Mouse (Mus musculus) macrophage (primary cell): ENCODE data around the gene Ankrd52. TPM values are rescaled to one million over a fixed set of nuclear protein-coding genes. Genes with fewer than 3 reads are reported as not detected.

ENCODE experiments used
- H3K27ac ChIP-seq: fragments of 350-480 bp; formaldehyde crosslinking; 2 replicates; pipeline ENCODE4 v1.9.0; 2021
- H3K36me3 ChIP-seq: fragments of 350-480 bp; formaldehyde crosslinking; 2 replicates; pipeline ENCODE4 v1.9.0; 2021; ENCODE audit errors: inconsistent target
- H3K4me3 ChIP-seq: fragments of 350-480 bp; formaldehyde crosslinking; 2 replicates; pipeline ENCODE4 v1.9.0; 2021; ENCODE audit errors: inconsistent target
- H3K79me2 ChIP-seq: fragments of 350-480 bp; formaldehyde crosslinking; 2 replicates; pipeline ENCODE4 v1.9.0; 2021; ENCODE audit errors: inconsistent target
- WGBS: methylation state at CpG from one replicate; pipeline ENCODE4 v1.1.7; 2026; ENCODE audit warnings: inconsistent platforms; ENCODE audit not compliant: missing documents; 5-methylcytosine and 5-hydroxymethylcytosine counted together
- polyA plus RNA-seq: library from polyadenylated mRNA; stranded (reverse); fragments of 250-400 nt; gene quantifications from 3 replicates; pipeline ENCODE4 v1.2.4, GENCODE M21; 2018; ENCODE audit warnings: inconsistent platforms

The Ankrd52 gene
- polyA plus RNA-seq, 1 experiment from 2014 or later, result 26.0 TPM

GRCm38 (mm10) chr10:128358796-128359195, 18.1 kb upstream of the Ankrd52 start:
- no peak overlapping the region for H3K27ac ChIP-seq
- H3K4me3 ChIP-seq, result no peak overlapping the region
- WGBS, result 79% methylated on average over 2 of the region's 2 CpGs
- no peaks in the 10 kb centered on the region for H3K79me2 ChIP-seq
- peaks cover 71% of the 10 kb centered on the region for H3K36me3 ChIP-seq

GRCm38 (mm10) chr10:128359226-128359625, 17.7 kb upstream of the Ankrd52 start:
- 90% methylated on average over 6 of the region's 6 CpGs for WGBS
- peaks cover 66% of the 10 kb centered on the region for H3K36me3 ChIP-seq
- peaks cover 1% of the 10 kb centered on the region; the same call in 1 of the 2 replicates for H3K79me2 ChIP-seq
- H3K27ac ChIP-seq, result no peak overlapping the region
- no peak overlapping the region for H3K4me3 ChIP-seq

GRCm38 (mm10) chr10:128361836-128362235, 15.1 kb upstream of the Ankrd52 start:
- Histone ChIP-seq H3K27ac (no peak overlapping the region), H3K36me3 (peaks cover 64% of the 10 kb centered on the region)
- 95% methylated on average over 6 of the region's 6 CpGs for WGBS

GRCm38 (mm10) chr10:128362568-128362967, 14.3 kb upstream of the Ankrd52 start:
- no peak overlapping the region for H3K4me3 ChIP-seq
- no peak overlapping the region for H3K27ac ChIP-seq
- WGBS, result 63% methylated on average over 3 of the region's 3 CpGs
- peaks cover 35% of the 10 kb centered on the region for H3K79me2 ChIP-seq
- peaks cover 58% of the 10 kb centered on the region for H3K36me3 ChIP-seq

More at GRCm38 (mm10) chr10:128361836-128362235, 15.1 kb upstream of the Ankrd52 start:
- peaks cover 27% of the 10 kb centered on the region for H3K79me2 ChIP-seq
- H3K4me3 ChIP-seq, result no peak overlapping the region

GRCm38 (mm10) chr10:128367899-128368401, 9.0 kb upstream of the Ankrd52 start:
- Histone ChIP-seq H3K4me3 (peak overlapping the region; percentile 78), H3K79me2 (peaks cover 42% of the 10 kb centered on the region), H3K27ac (peak overlapping the region; percentile 66), H3K36me3 (peaks cover 16% of the 10 kb centered on the region; the same call in 1 of the 2 replicates)
- 33% methylated on average over 17 of the region's 19 CpGs for WGBS

GRCm38 (mm10) chr10:128368402-128369217, 8.3 kb upstream of the Ankrd52 start, which contains the start of gene Coq10a:
Gene Coq10a, minus strand, starts transcription at chr10:128368997.
- under 1% methylated on average over 85 of the region's 87 CpGs for WGBS
- Histone ChIP-seq H3K4me3 (peak within 1 kb of the TSS; percentile 78), H3K27ac (peak within 1 kb of the TSS; percentile 81), H3K36me3 (peaks cover 9% of the 10 kb centered on the region; the same call in 1 of the 2 replicates), H3K79me2 (peaks cover 42% of the 10 kb centered on the region)

- H3K27ac ChIP-seq, result peak overlapping the region; percentile 81
- 4% methylated on average over 8 of the region's 9 CpGs for WGBS
- peaks cover 41% of the 10 kb centered on the region for H3K79me2 ChIP-seq
- peaks cover 8% of the 10 kb centered on the region; the same call in 1 of the 2 replicates for H3K36me3 ChIP-seq
- H3K4me3 ChIP-seq, result peak overlapping the region; percentile 38
These were observed 7.7 kb upstream of the Ankrd52 start for GRCm38 (mm10) chr10:128369218-128369543.

GRCm38 (mm10) chr10:128369599-128369998, 7.3 kb upstream of the Ankrd52 start:
- Histone ChIP-seq H3K27ac (peak overlapping the region; percentile 81), H3K36me3 (peaks cover 8% of the 10 kb centered on the region; the same call in 1 of the 2 replicates), H3K79me2 (peaks cover 37% of the 10 kb centered on the region), H3K4me3 (peak overlapping the region; percentile 38; the same call in 1 of the 2 replicates)
- WGBS, result 90% methylated on average over 6 of the region's 6 CpGs

GRCm38 (mm10) chr10:128370021-128370420, 6.9 kb upstream of the Ankrd52 start:
- Histone ChIP-seq H3K36me3 (peaks cover 5% of the 10 kb centered on the region; the same call in 1 of the 2 replicates), H3K27ac (0 out of 2 replicates have a peak overlapping the region, but pooled peaks have one; percentile 81), H3K4me3 (no peak overlapping the region), H3K79me2 (peaks cover 33% of the 10 kb centered on the region)
- WGBS, result 88% methylated on average over 5 of the region's 6 CpGs

- Histone ChIP-seq H3K79me2 (peaks cover 27% of the 10 kb centered on the region), H3K4me3 (no peak overlapping the region), H3K27ac (no peak overlapping the region), H3K36me3 (no peaks in the 10 kb centered on the region)
- 58% methylated on average over 4 of the region's 4 CpGs for WGBS
These were observed 6.3 kb upstream of the Ankrd52 start for GRCm38 (mm10) chr10:128370601-128371000.

- Histone ChIP-seq H3K4me3 (no peak overlapping the region), H3K36me3 (no peaks in the 10 kb centered on the region), H3K27ac (peak overlapping the region; percentile 85), H3K79me2 (peaks cover 12% of the 10 kb centered on the region)
- 81% methylated on average over 5 of the region's 5 CpGs for WGBS
These were observed 4.8 kb upstream of the Ankrd52 start for GRCm38 (mm10) chr10:128372142-128372541.

- WGBS, result 36% methylated on average over 5 of the region's 6 CpGs
- H3K4me3 ChIP-seq, result no peak overlapping the region
- peaks cover 10% of the 10 kb centered on the region for H3K79me2 ChIP-seq
These were observed 3.7 kb upstream of the Ankrd52 start for GRCm38 (mm10) chr10:128372989-128373748.

GRCm38 (mm10) chr10:128374393-128374792, 2.5 kb upstream of the Ankrd52 start:
- WGBS, result 100% methylated on average over 6 of the region's 6 CpGs
- H3K79me2 ChIP-seq, result peaks cover 21% of the 10 kb centered on the region
- H3K36me3 ChIP-seq, result peaks cover 7% of the 10 kb centered on the region; the same call in 1 of the 2 replicates
- no peak overlapping the region for H3K4me3 ChIP-seq
- peak overlapping the region; percentile 85 for H3K27ac ChIP-seq

More at GRCm38 (mm10) chr10:128372989-128373748, 3.7 kb upstream of the Ankrd52 start:
- peak overlapping the region; percentile 85 for H3K27ac ChIP-seq
- H3K36me3 ChIP-seq, result no peaks in the 10 kb centered on the region

- peak overlapping the region; percentile 77 for H3K27ac ChIP-seq
- WGBS, result 66% methylated on average over 4 of the region's 4 CpGs
- H3K79me2 ChIP-seq, result peaks cover 26% of the 10 kb centered on the region
- peaks cover 20% of the 10 kb centered on the region; the same call in 1 of the 2 replicates for H3K36me3 ChIP-seq
- peak overlapping the region; percentile 22; the same call in 1 of the 2 replicates for H3K4me3 ChIP-seq
These were observed 838 bp upstream of the Ankrd52 start for GRCm38 (mm10) chr10:128376099-128376454.
